Mouse (Mus musculus): Measurements from ENCODE around the gene Nf2. TPM values are rescaled to one million over a fixed set of nuclear protein-coding genes. Genes with fewer than 3 reads are reported as not detected.
"Not testable (repeated sequence)": the region's sequence is repeated elsewhere in the genome, so short reads cannot be mapped to it uniquely, and the experiment has no call there.

The Nf2 gene
- polyA plus RNA-seq, 1 experiment from 2014 or later, result 68.7 TPM

DNA sequence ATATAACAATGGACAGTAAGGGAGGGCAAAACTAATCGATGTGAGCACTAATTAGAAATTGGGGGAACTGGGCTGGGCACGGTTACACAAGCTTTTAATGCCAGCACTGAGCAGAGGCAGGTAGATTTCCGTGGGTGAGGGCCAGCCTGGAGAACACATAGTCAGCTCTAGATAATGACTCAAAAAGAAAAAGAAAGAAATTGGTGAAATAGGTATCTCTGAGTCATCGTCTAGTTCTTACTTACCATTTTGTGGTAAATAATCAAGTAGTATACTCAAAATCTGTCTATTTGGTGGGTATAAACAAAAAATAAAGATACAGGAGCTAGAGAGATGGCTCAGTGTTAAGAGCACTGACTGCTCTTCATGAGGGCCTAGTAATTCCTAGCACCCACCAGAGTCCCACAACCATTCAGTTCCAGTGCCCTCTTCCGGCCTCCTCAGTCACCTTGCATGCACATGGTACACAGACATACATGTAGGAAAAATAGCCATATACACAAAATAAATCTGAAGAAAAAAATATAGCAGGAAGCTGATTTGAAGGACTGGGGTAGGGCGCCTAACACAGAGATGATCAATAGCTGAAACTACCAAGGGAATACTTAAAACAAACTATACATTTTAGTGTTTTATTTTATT, 44.3 kb downstream of the Nf2 start:
- Histone ChIP-seq H3K4me1 (peaks cover 18% of the 10 kb centered on the region), H3K4me3 (no peak overlapping the region), H3K27me3 (replicated peaks; ENCODE audit: low read depth, poor library complexity, severe bottlenecking) (no peaks in the 10 kb centered on the region), H3K27ac (replicated peaks) (no peak overlapping the region), H3K36me3 (replicated peaks) (peaks cover 61% of the 10 kb centered on the region), H3K9me3 (no peaks in the 10 kb centered on the region)
- DNase-seq (ENCODE audit: low spot score), result no peak
- 90% methylated on average over 6 of the region's 6 CpGs for WGBS

DNA sequence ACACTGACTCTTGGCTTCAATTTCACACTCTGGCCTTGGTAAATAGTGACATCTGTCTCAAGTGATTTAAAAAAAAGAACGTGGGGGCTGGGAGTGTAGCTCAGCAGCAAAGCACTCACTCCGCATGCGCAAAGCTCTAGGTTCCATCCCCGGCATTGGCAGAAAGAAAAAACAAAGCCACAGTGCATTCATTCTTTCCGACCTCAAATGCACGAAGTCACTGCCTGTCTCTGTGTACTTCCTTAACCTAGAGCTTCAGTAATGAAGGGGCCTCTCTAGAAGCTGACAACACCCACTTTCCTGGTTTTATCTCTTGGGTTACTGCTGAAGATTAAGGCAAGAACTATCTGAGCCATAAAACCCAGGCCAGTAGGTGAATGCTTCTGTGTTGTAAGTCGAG, 45.4 kb downstream of the Nf2 start:
- H3K36me3 ChIP-seq (replicated peaks), result peaks cover 61% of the 10 kb centered on the region
- DNase-seq (ENCODE audit: low spot score), result no peak
- no peaks in the 10 kb centered on the region for H3K27me3 ChIP-seq (replicated peaks; ENCODE audit: low read depth, poor library complexity, severe bottlenecking)
- H3K27ac ChIP-seq (replicated peaks), result no peak overlapping the region
- 47% methylated on average over 7 of the region's 7 CpGs for WGBS
- no peaks in the 10 kb centered on the region for H3K9me3 ChIP-seq
- H3K4me1 ChIP-seq, result peaks cover 18% of the 10 kb centered on the region
- H3K4me3 ChIP-seq, result no peak overlapping the region

DNA sequence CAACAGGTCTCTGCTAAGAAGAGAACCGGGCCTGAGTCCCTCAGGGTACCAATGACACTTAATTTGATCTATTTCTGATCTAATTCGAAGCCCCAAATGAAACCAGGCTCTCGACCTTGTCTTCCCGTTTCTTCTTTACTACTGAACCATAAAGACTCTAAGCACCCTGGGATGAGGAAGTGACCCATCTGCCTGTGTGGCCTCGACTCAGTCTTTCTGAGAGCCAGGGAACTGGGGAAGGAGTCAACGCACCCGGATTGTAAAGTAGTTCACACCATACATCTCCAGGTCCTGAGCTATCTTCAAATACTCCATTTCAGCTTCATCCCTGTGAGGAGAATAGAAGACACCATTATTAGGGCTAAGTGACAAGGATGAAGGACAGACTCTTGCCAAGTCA, 45.9 kb downstream of the Nf2 start:
- no peak for DNase-seq (ENCODE audit: low spot score)
- Histone ChIP-seq H3K27ac (replicated peaks) (no peak overlapping the region), H3K36me3 (replicated peaks) (peaks cover 58% of the 10 kb centered on the region), H3K9me3 (no peaks in the 10 kb centered on the region), H3K27me3 (replicated peaks; ENCODE audit: low read depth, poor library complexity, severe bottlenecking) (no peaks in the 10 kb centered on the region), H3K4me3 (no peak overlapping the region), H3K4me1 (peaks cover 18% of the 10 kb centered on the region)
- 44% methylated on average over 7 of the region's 7 CpGs for WGBS

DNA sequence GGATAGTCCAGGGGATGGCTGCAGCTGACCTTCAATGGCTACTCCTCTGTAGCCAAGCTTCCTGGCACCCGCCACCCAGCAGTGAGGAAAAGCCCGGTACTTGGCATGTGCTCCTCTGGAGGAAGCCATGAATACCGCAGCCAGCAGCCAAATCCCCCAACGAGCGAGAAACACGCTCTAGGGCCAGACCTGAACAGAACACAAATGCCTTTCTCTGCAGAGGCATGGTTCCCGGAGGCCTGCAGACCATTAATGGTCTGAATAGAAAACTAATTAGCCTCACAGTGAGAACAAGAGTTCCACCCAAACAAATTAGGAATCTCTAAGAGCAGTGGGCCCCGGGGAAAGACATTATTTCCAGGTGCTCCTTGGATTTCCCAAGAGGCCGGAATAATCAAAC, 46.3 kb downstream of the Nf2 start:
- no peak overlapping the region for H3K4me3 ChIP-seq
- H3K9me3 ChIP-seq, result no peaks in the 10 kb centered on the region
- no peak overlapping the region for H3K27ac ChIP-seq (replicated peaks)
- peaks cover 18% of the 10 kb centered on the region for H3K4me1 ChIP-seq
- H3K27me3 ChIP-seq (replicated peaks; ENCODE audit: low read depth, poor library complexity, severe bottlenecking), result no peaks in the 10 kb centered on the region
- DNase-seq (ENCODE audit: low spot score), result peak; percentile 33
- WGBS, result 51% methylated on average over 9 of the region's 9 CpGs
- H3K36me3 ChIP-seq (replicated peaks), result peaks cover 56% of the 10 kb centered on the region

DNA sequence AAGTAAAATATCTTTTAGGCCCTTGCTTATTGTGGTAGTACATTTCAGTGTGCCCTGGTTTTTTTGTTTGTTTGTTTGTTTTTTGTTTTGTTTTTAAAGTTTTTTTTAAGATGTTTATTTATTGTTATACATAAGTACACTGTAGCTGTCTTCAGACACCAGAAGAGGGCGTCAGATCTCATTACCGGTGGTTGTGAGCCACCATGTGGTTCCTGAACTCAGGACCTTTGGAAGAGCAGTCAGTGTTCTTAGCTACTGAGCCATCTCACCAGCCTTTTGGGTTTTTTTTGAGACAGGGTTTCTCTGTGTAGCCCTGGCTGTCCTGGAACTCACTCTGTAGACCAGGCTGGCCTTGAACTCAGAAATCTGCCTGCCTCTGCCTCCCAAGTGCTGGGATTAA, 46.9 kb downstream of the Nf2 start:
- Histone ChIP-seq H3K36me3 (replicated peaks) (peaks cover 59% of the 10 kb centered on the region), H3K4me1 (peaks cover 18% of the 10 kb centered on the region)
- H3K27ac ChIP-seq (replicated peaks); H3K9me3 ChIP-seq; H3K27me3 ChIP-seq (replicated peaks; ENCODE audit: low read depth, poor library complexity, severe bottlenecking); H3K4me3 ChIP-seq; DNase-seq (ENCODE audit: low spot score): not testable (repeated sequence)
- WGBS, result 92% methylated on average over 2 of the region's 2 CpGs

GRCm38 (mm10) chr11:4800654-4801053, 48.7 kb downstream of the Nf2 start:
- Histone ChIP-seq H3K27ac (replicated peaks) (no peak overlapping the region), H3K27me3 (replicated peaks; ENCODE audit: low read depth, poor library complexity, severe bottlenecking) (no peaks in the 10 kb centered on the region), H3K4me3 (no peak overlapping the region), H3K9me3 (no peaks in the 10 kb centered on the region), H3K36me3 (replicated peaks) (peaks cover 43% of the 10 kb centered on the region), H3K4me1 (peaks cover 18% of the 10 kb centered on the region)
- 58% methylated on average over 4 of the region's 4 CpGs for WGBS
- DNase-seq (ENCODE audit: low spot score), result no peak

- Histone ChIP-seq H3K36me3 (replicated peaks) (peaks cover 71% of the 10 kb centered on the region), H3K27me3 (replicated peaks; ENCODE audit: low read depth, poor library complexity, severe bottlenecking) (no peaks in the 10 kb centered on the region), H3K9me3 (no peaks in the 10 kb centered on the region), H3K4me3 (no peak overlapping the region), H3K27ac (replicated peaks) (no peak overlapping the region), H3K4me1 (peaks cover 17% of the 10 kb centered on the region)
- peak; percentile 43 for DNase-seq (ENCODE audit: low spot score)
- WGBS, result 19% methylated on average over 3 of the region's 3 CpGs
Observed at GRCm38 (mm10) chr11:4793006-4793405, 56.3 kb downstream of the Nf2 start.

DNA sequence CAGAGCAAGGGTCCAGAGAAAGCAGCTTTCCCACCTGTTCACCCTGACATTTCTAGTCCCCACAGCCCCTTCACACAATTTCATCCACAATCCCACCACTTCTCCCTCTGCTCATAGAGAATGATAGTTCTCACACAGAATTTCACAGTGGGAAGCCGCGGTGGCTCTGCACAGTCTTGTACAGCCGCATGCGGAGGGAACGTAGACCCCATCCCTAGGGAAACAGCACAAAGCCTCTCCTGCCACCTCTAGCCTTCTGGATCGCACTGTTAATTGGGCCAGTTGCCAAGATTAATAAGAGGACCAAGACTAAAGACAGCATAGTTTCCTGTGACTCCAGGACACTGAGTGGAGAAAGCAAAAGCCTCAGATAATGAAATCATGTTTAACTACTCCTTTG, 57.8 kb downstream of the Nf2 start:
- H3K9me3 ChIP-seq, result no peaks in the 10 kb centered on the region
- no peaks in the 10 kb centered on the region for H3K27me3 ChIP-seq (replicated peaks; ENCODE audit: low read depth, poor library complexity, severe bottlenecking)
- WGBS, result 78% methylated on average over 6 of the region's 6 CpGs
- no peak for DNase-seq (ENCODE audit: low spot score)
- H3K36me3 ChIP-seq (replicated peaks), result peaks cover 78% of the 10 kb centered on the region
- H3K4me1 ChIP-seq, result peaks cover 17% of the 10 kb centered on the region
- no peak overlapping the region for H3K4me3 ChIP-seq
- H3K27ac ChIP-seq (replicated peaks), result no peak overlapping the region

- H3K9me3 ChIP-seq, result no peaks in the 10 kb centered on the region
- DNase-seq (ENCODE audit: low spot score), result no peak
- 92% methylated on average over 5 of the region's 5 CpGs for WGBS
- H3K36me3 ChIP-seq (replicated peaks), result peaks cover 93% of the 10 kb centered on the region
- H3K27me3 ChIP-seq (replicated peaks; ENCODE audit: low read depth, poor library complexity, severe bottlenecking), result no peaks in the 10 kb centered on the region
- peaks cover 17% of the 10 kb centered on the region for H3K4me1 ChIP-seq
- H3K27ac ChIP-seq (replicated peaks), result no peak overlapping the region
- no peak overlapping the region for H3K4me3 ChIP-seq
Observed at GRCm38 (mm10) chr11:4789691-4790090, 59.6 kb downstream of the Nf2 start.

- peaks cover 97% of the 10 kb centered on the region for H3K36me3 ChIP-seq (replicated peaks)
- no peaks in the 10 kb centered on the region for H3K9me3 ChIP-seq
- H3K27ac ChIP-seq (replicated peaks), result no peak overlapping the region
- 85% methylated on average over 5 of the region's 5 CpGs for WGBS
- H3K4me3 ChIP-seq, result no peak overlapping the region
- no peak for DNase-seq (ENCODE audit: low spot score)
- H3K27me3 ChIP-seq (replicated peaks; ENCODE audit: low read depth, poor library complexity, severe bottlenecking), result no peaks in the 10 kb centered on the region
- H3K4me1 ChIP-seq, result no peaks in the 10 kb centered on the region
Observed at GRCm38 (mm10) chr11:4784629-4785142, 64.7 kb downstream of the Nf2 start.

GRCm38 (mm10) chr11:4783116-4783515, 66.2 kb downstream of the Nf2 start:
- DNase-seq (ENCODE audit: low spot score), result no peak
- Histone ChIP-seq H3K4me3 (no peak overlapping the region), H3K27ac (replicated peaks) (no peak overlapping the region), H3K36me3 (replicated peaks) (peaks cover 97% of the 10 kb centered on the region), H3K4me1 (no peaks in the 10 kb centered on the region), H3K27me3 (replicated peaks; ENCODE audit: low read depth, poor library complexity, severe bottlenecking) (no peaks in the 10 kb centered on the region), H3K9me3 (no peaks in the 10 kb centered on the region)
- 84% methylated on average over 3 of the region's 3 CpGs for WGBS

DNA sequence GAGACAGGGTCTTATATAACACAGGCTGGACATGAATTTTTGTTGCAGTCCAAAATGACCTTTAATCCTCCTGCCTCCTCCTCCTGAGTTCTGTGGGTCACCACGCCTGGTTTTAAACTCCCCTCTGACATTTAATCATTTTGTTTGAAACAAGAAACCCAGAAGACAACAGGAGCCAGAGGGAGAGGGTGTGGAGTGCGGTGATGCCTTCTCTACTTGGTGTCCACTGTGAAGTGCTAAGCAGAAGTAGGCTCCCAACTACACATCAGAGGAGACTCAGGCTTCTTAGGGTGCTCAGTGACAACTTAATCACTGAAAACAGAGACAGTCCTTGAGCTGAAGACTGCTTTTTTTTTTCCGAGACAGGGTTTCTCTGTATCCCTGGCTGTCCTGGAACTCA, 68.4 kb downstream of the Nf2 start:
- Histone ChIP-seq H3K9me3 (no peaks in the 10 kb centered on the region), H3K4me1 (no peaks in the 10 kb centered on the region), H3K27ac (replicated peaks) (no peak overlapping the region), H3K4me3 (no peak overlapping the region), H3K27me3 (replicated peaks; ENCODE audit: low read depth, poor library complexity, severe bottlenecking) (no peaks in the 10 kb centered on the region), H3K36me3 (replicated peaks) (peaks cover 97% of the 10 kb centered on the region)
- no peak for DNase-seq (ENCODE audit: low spot score)
- 83% methylated on average over 3 of the region's 3 CpGs for WGBS

- H3K36me3 ChIP-seq (replicated peaks), result peaks cover 64% of the 10 kb centered on the region
- no peaks in the 10 kb centered on the region for H3K4me1 ChIP-seq
- H3K9me3 ChIP-seq, result no peaks in the 10 kb centered on the region
- WGBS, result 37% methylated on average over 3 of the region's 3 CpGs
- H3K4me3 ChIP-seq, result no peak overlapping the region
- no peak overlapping the region for H3K27ac ChIP-seq (replicated peaks)
- no peaks in the 10 kb centered on the region for H3K27me3 ChIP-seq (replicated peaks; ENCODE audit: low read depth, poor library complexity, severe bottlenecking)
- peak; percentile 72 for DNase-seq (ENCODE audit: low spot score)
Observed at GRCm38 (mm10) chr11:4772925-4773324, 76.4 kb downstream of the Nf2 start.
